Mouse (Mus musculus) myocyte (in vitro differentiated cells): ENCODE data around the gene Rftn1. TPM values are rescaled to one million over a fixed set of nuclear protein-coding genes. Genes with fewer than 3 reads are reported as not detected.

Source experiments
- H3K27me3 ChIP-seq: one replicate; pipeline ENCODE4 v1.6.1; 2011; ENCODE audit not compliant: control insufficient read depth, insufficient read depth, insufficient read length
- H3K36me3 ChIP-seq: one replicate; pipeline ENCODE4 v1.6.1; 2011; ENCODE audit not compliant: control insufficient read depth, insufficient read depth
- H3K4me2 ChIP-seq: one replicate; pipeline ENCODE4 v1.6.1; 2011; ENCODE audit warnings: low read depth, control low read depth
- H3K4me3 ChIP-seq: one replicate; pipeline ENCODE4 v1.5.1; 2011; ENCODE audit warnings: mild to moderate bottlenecking, control low read depth, moderate library complexity
- H3K79me2 ChIP-seq: one replicate; pipeline ENCODE4 v1.6.1; 2011; ENCODE audit not compliant: control insufficient read depth, insufficient read depth
- H3ac ChIP-seq: one replicate; pipeline ENCODE4 v1.6.1; 2011; ENCODE audit not compliant: control insufficient read depth, insufficient read length
- CEBPB ChIP-seq: IDR thresholded peaks from 2 replicates; pipeline ENCODE4 v1.6.1; 2011; ENCODE audit warnings: mild to moderate bottlenecking, moderate library complexity; ENCODE audit not compliant: poor library complexity, insufficient read depth, severe bottlenecking
- E2F4 ChIP-seq: IDR thresholded peaks from one replicate; pipeline ENCODE4 v1.6.1; 2011; ENCODE audit warnings: mild to moderate bottlenecking, control low read depth, moderate library complexity; ENCODE audit not compliant: insufficient read depth
- MAX ChIP-seq: IDR thresholded peaks from one replicate; pipeline ENCODE4 v1.6.1; 2011; ENCODE audit warnings: low read depth, mild to moderate bottlenecking, control low read depth
- MYOD1 ChIP-seq, 3 experiments: IDR thresholded peaks; one replicate each; pipeline ENCODE4 v1.6.1; 2011; ENCODE audit warnings: control low read depth in 2 of 3, low read depth in 2 of 3, mild to moderate bottlenecking in 2 of 3, moderate library complexity in 1 of 3; ENCODE audit not compliant: insufficient read length in 2 of 3, control insufficient read depth in 1 of 3
- MYOG ChIP-seq, 3 experiments: IDR thresholded peaks; one replicate each; pipeline ENCODE4 v1.6.1; 2011; ENCODE audit warnings: control low read depth in 2 of 3, low read depth in 2 of 3, mild to moderate bottlenecking in 2 of 3; ENCODE audit not compliant: insufficient read length in 2 of 3, control insufficient read depth in 1 of 3, insufficient read depth in 1 of 3
- POLR2A ChIP-seq: IDR thresholded peaks from one replicate; pipeline ENCODE4 v1.6.1; 2011; ENCODE audit warnings: low read depth, mild to moderate bottlenecking, control low read depth, moderate library complexity; ENCODE audit not compliant: insufficient read length
- POLR2AphosphoS2 ChIP-seq: IDR thresholded peaks from one replicate; pipeline ENCODE4 v1.6.1; 2011; ENCODE audit warnings: low read depth, control low read depth; ENCODE audit not compliant: insufficient read length
- REST ChIP-seq: IDR thresholded peaks from one replicate; pipeline ENCODE4 v1.6.1; 2011; ENCODE audit warnings: mild to moderate bottlenecking, control low read depth, moderate library complexity; ENCODE audit not compliant: insufficient read depth, insufficient read length
- SRF ChIP-seq: IDR thresholded peaks from one replicate; pipeline ENCODE4 v1.6.1; 2011; ENCODE audit warnings: low read depth; ENCODE audit not compliant: control insufficient read depth, insufficient read length
- TCF12 ChIP-seq: IDR thresholded peaks from one replicate; pipeline ENCODE4 v1.6.1; 2011; ENCODE audit warnings: mild to moderate bottlenecking, control low read depth; ENCODE audit not compliant: poor library complexity, insufficient read depth, severe bottlenecking
- TCF3 ChIP-seq: IDR thresholded peaks from one replicate; pipeline ENCODE4 v1.6.1; 2011; ENCODE audit warnings: low read depth, control low read depth; ENCODE audit not compliant: insufficient read length
- USF1 ChIP-seq: IDR thresholded peaks from one replicate; pipeline ENCODE4 v1.6.1; 2011; ENCODE audit warnings: low read depth, mild to moderate bottlenecking, control low read depth, moderate library complexity
- polyA plus RNA-seq: library from polyadenylated mRNA; unstranded; fragments of >200 nt; fragmentation: generic; extraction: Trizol; gene quantifications from one replicate; pipeline ENCODE4 v1.2.1, GENCODE M21; 2012; ENCODE audit warnings: missing spikeins

The Rftn1 gene
- polyA plus RNA-seq, 1 experiment = 0.40 TPM

GRCm38 (mm10) chr17:50205152-50205782 lies 14.8 kb upstream of the Rftn1 start:
- Histone ChIP-seq H3K4me3 (no peak overlapping the region), H3K4me2 (no peak overlapping the region), H3ac (no peak overlapping the region), H3K79me2 (no peaks in the 10 kb centered on the region), H3K36me3 (no peaks in the 10 kb centered on the region), H3K27me3 (no peaks in the 10 kb centered on the region)
- TF ChIP-seq POLR2A = no peak
- no peak for TF ChIP-seq TCF12
- no peak for TF ChIP-seq USF1
- no peak for TF ChIP-seq TCF3
- TF ChIP-seq MYOG (IDR thresholded peaks at IDR 0.05; ENCODE audit: control insufficient read depth in 1 of 3, insufficient read depth in 1 of 3, insufficient read length in 2 of 3, low read depth in 2 of 3) = no peak
- no peak for TF ChIP-seq MAX
- TF ChIP-seq MYOD1 (IDR thresholded peaks at IDR 0.05; ENCODE audit: control insufficient read depth in 1 of 3, insufficient read length in 2 of 3, low read depth in 2 of 3) = no peak
- no peak for TF ChIP-seq CEBPB
- TF ChIP-seq E2F4 = no peak
- no peak for TF ChIP-seq SRF
- TF ChIP-seq POLR2AphosphoS2 = no peak
- no peak for TF ChIP-seq REST

- no peak for TF ChIP-seq TCF3
- H3K36me3 ChIP-seq = no peaks in the 10 kb centered on the region
- no peaks in the 10 kb centered on the region for H3K79me2 ChIP-seq
- H3K4me3 ChIP-seq = no peak overlapping the region
- H3K4me2 ChIP-seq = no peak overlapping the region
- no peak overlapping the region for H3ac ChIP-seq
- no peaks in the 10 kb centered on the region for H3K27me3 ChIP-seq
Measured at GRCm38 (mm10) chr17:50201828-50202445, 11.5 kb upstream of the Rftn1 start.

- Histone ChIP-seq H3ac (no peak overlapping the region), H3K27me3 (no peaks in the 10 kb centered on the region), H3K36me3 (no peaks in the 10 kb centered on the region), H3K4me3 (no peak overlapping the region), H3K79me2 (no peaks in the 10 kb centered on the region), H3K4me2 (no peak overlapping the region)
- no peak for TF ChIP-seq E2F4
- no peak for TF ChIP-seq POLR2A
- TF ChIP-seq POLR2AphosphoS2 = no peak
- no peak for TF ChIP-seq TCF12
- TF ChIP-seq REST = no peak
- TF ChIP-seq TCF3 = no peak
- no peak for TF ChIP-seq MYOD1 (IDR thresholded peaks at IDR 0.05; ENCODE audit: control insufficient read depth in 1 of 3, insufficient read length in 2 of 3, low read depth in 2 of 3)
- no peak for TF ChIP-seq USF1
- no peak for TF ChIP-seq MYOG (IDR thresholded peaks at IDR 0.05; ENCODE audit: control insufficient read depth in 1 of 3, insufficient read depth in 1 of 3, insufficient read length in 2 of 3, low read depth in 2 of 3)
- no peak for TF ChIP-seq MAX
- TF ChIP-seq SRF = no peak
- no peak for TF ChIP-seq CEBPB
Measured at GRCm38 (mm10) chr17:50199075-50199850, 8.8 kb upstream of the Rftn1 start.

- Histone ChIP-seq H3K4me2 (no peak overlapping the region), H3ac (no peak overlapping the region), H3K36me3 (no peaks in the 10 kb centered on the region), H3K4me3 (no peak overlapping the region), H3K27me3 (no peaks in the 10 kb centered on the region), H3K79me2 (no peaks in the 10 kb centered on the region)
- TF ChIP-seq USF1 (no peak), MYOG (IDR thresholded peaks at IDR 0.05; ENCODE audit: control insufficient read depth in 1 of 3, insufficient read depth in 1 of 3, insufficient read length in 2 of 3, low read depth in 2 of 3) (no peak), SRF (no peak)
Measured at GRCm38 (mm10) chr17:50197572-50197971, 7.1 kb upstream of the Rftn1 start.

- Histone ChIP-seq H3K27me3 (no peaks in the 10 kb centered on the region), H3K79me2 (no peaks in the 10 kb centered on the region), H3K4me2 (no peak overlapping the region), H3K36me3 (no peaks in the 10 kb centered on the region), H3ac (no peak overlapping the region), H3K4me3 (no peak overlapping the region)
- TF ChIP-seq POLR2A (no peak), SRF (no peak), USF1 (no peak), E2F4 (no peak), TCF3 (no peak), TCF12 (no peak), POLR2AphosphoS2 (no peak), MYOD1 (IDR thresholded peaks at IDR 0.05; ENCODE audit: control insufficient read depth in 1 of 3, insufficient read length in 2 of 3, low read depth in 2 of 3) (no peak), CEBPB (no peak), MYOG (IDR thresholded peaks at IDR 0.05; ENCODE audit: control insufficient read depth in 1 of 3, insufficient read depth in 1 of 3, insufficient read length in 2 of 3, low read depth in 2 of 3) (no peak), REST (no peak)
Measured at GRCm38 (mm10) chr17:50196005-50196672, 5.7 kb upstream of the Rftn1 start.
